Mouse (Mus musculus): ENCODE measurements around the gene Ccdc15. TPM values are rescaled to one million over a fixed set of nuclear protein-coding genes. Genes with fewer than 3 reads are reported as not detected.

The Ccdc15 gene
- 10.1 TPM for total RNA-seq (2023)

GRCm38 (mm10) chr9:37347988-37348642 lies at the start of gene Ccdc15:
Ccdc15 (minus strand) TSS chr9:37348432.

DNA sequence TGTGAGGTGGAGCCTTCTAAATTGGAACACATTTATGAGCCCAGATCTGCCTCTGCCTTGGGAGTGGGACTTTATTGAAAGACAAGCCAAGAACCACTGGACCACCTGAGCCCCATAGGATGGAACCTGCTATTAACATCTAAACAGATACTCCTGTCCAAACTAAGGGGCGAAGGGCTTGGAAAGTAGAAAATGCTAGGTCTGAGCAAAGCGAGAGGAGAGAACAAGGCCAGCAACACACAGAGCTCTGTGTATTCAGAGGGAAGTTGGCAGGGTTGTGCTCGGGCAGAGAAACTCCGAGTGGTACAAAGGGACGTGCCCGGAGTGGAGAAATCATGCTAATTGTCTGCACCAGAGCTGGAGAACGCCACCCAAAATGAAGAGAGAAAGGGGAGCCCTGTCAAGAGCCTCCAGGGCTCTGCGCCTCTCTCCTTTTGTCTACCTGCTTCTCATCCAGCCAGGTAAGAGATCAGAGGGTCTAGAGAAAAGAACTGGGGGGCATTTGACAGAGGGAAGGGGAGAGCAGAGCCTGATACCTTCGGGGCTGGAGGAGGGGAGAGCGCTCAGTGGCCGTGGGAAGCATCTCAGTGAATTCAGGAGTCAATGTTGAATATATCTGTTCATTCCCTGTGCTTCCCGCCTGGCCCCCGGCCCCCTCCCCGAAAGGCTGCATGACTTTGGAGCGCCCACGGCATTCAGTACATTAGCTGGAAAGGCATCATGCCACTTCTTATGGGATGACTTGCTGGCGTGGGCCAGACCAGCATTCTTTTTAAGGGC lies 19.3 kb upstream of the Ccdc15 start, which contains the start of gene Hepacam:
Gene Hepacam, plus strand, starts transcription at position 51 of the 780 bp plus-strand sequence.

GRCm38 (mm10) chr9:37255149-37255888 lies 92.9 kb downstream of the Ccdc15 start, which contains the start of gene Slc37a2:
Slc37a2 (minus strand) TSS chr9:37255738.

Other genes starting within 250 kb of the Ccdc15 start
- gene Pknox2, start 201.0 kb downstream of the Ccdc15 start, total RNA-seq (2023), result not detected
- 1.7 TPM for gene Tmem218, start 140.2 kb downstream of the Ccdc15 start, total RNA-seq (2023)
- 2.9 TPM for gene Slc37a2, start 92.7 kb downstream of the Ccdc15 start, total RNA-seq (2023)
- not detected for gene Hepacam, start 18.9 kb upstream of the Ccdc15 start, total RNA-seq (2023)
- gene Robo4, start 53.5 kb upstream of the Ccdc15 start, total RNA-seq (2023), result 0.44 TPM
- gene Robo3, start 84.8 kb upstream of the Ccdc15 start, total RNA-seq (2023), result not detected
- gene Msantd2, start 140.9 kb upstream of the Ccdc15 start, total RNA-seq (2023), result 48.4 TPM
- 1.8 TPM for gene Esam, start 179.6 kb upstream of the Ccdc15 start, total RNA-seq (2023)
- gene Vsig2, start 190.8 kb upstream of the Ccdc15 start, total RNA-seq (2023), result not detected
- gene Nrgn, start 204.5 kb upstream of the Ccdc15 start, total RNA-seq (2023), result 5.4 TPM
- 7.2 TPM for gene Siae, start 207.3 kb upstream of the Ccdc15 start, total RNA-seq (2023)

All from CD4-positive naive resting alpha-beta T cell, adult 57 days (primary cell).